Mouse (Mus musculus): ENCODE data around the gene Trim7.

DNA sequence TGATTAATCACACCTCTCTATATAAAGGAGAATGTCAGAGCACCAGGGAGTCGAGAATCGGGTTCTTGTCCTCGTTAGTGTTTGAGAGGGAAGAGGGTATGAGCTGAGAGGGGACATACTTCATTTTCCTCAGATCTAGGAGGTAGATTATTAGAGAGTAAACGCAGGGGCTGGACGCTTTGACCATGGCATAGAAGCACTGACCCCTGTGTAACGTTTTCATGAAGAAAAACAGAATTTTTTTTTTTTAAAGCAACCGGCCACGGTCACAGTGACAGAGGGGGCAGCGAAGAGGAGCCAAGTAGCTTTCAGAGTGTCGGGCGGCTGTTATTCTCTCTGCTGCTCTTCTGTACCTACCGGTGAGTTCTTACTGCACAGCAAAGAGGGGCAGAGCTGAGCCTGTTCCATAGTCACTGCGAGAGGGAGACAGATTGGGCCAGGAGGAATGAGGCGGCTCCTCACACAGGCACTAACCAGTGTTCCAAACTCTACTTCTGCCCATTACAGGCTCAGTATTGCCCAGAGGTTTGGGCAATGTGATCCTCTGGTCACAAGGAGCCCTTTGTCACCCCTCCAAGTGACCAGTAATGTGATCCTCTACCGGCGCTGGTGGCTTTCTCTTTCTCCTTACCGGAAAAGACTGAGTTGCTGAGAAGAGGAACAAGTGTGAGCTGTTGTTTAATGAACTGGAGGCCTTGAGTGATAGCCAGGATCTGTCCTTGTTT is 46.0 kb downstream of the Trim7 start:
- TF ChIP-seq POLR2A (IDR thresholded peaks at IDR 0.05; ENCODE audit: insufficient read depth, low read depth, low read length) = peak; percentile 62
- TF ChIP-seq CTCF (IDR thresholded peaks at IDR 0.05) = no peak
- TF ChIP-seq EP300 (IDR thresholded peaks at IDR 0.05; ENCODE audit: insufficient read depth, low read depth, low read length) = no peak

All from heart, adult 2 months (tissue).